Mouse (Mus musculus) CD4-positive, CD25-positive, alpha-beta regulatory T cell, adult 2 months (primary cell): Measurements from ENCODE around the gene Samd3.

Experiments used
- DNase-seq: peaks from one replicate; pipeline ENCODE4 v3.0.0-alpha.2; 2012; ENCODE audit warnings: low read depth, low spot score

Samd3 gene

DNA sequence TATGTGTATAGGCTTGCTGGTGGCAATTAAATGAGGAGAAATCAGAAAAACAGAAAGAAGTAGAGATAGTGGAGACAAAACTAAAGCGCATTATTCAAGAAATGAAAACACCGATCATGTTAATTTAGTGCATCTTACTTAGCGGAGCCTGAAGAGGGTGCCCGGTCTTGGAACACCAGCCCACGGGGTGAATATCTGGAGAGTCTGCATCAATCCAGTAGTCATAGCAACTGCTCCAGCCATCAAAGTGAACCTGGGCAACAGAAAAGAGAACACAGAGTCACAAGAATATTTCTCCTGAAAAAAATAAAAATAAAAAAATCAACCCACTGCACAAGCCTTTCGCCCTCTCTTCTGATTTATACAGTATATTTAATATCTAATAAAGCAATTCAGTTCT is 74.0 kb downstream of the Samd3 start:
- no peak for DNase-seq

DNA sequence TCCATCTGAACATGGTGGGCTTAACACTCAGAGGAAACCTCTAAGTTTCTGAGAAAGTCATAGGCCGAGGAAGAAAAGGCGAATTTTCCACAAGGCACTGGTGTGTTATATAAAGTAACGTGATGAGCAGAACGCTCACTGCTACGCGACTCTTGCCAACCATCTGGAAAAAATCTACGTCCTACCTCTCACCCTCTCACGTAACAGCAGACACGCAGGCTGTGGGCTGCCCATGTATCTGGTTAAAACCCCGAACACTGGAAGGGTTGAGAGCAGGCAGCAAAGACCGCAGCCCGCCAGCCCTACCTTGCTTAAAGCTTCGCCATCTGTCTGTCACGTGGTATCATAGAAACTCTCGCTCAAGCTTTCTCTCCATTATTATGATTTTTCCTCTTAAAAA is 84.8 kb downstream of the Samd3 start:
- DNase-seq = no peak

DNA sequence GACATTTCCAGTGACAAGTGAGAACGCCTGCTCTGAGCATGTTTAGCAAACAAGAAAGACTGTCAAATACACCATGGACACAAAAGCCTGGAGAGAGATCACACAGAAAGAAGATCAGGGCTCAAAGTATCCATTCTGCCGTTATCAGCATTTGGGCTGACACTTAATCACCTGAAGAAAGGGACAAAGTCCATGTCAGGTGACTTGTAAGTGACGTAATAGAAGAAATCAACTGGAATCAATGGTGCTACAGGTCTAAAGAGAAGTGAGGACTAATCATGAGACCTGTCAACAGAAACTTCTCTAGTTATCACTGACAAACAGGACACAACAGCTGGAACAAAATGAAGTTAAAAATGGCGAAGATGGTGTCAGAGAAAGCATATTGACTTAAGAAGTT is 91.2 kb downstream of the Samd3 start:
- DNase-seq = no peak
